8 mouse cellular contexts compared by ENCODE assay signal in the genomic region with DNA sequence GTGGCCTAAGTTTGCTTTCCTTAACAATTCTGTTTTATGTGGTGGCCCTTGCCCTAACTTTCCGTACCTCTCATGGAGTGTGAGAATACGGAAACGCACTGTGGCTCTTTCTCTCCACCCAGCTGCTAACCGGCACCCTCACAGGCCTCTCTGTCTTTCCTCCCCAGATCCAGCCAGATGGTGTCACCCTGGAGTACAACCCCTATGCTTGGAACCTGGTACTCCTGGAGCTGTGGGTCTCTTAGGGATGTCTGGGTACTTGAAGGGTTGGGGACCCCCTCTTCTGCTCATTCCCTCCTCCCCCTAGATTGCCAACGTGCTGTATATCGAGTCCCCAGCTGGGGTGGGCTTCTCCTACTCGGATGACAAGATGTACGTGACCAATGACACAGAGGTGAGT. TPM values are rescaled to one million over a fixed set of nuclear protein-coding genes. Genes with fewer than 3 reads are reported as not detected.
A peak's percentile ranks its signal among the peaks of the same experiment; 100 is the strongest.
DNase-seq lines count a peak whose midpoint lies in the region; ATAC-seq and TF ChIP-seq lines count a peak whose summit lies in the region.

No protein-coding gene starts in this region.

- no peak for DNase-seq in lung, embryonic 14.5 days
- no peak for DNase-seq in lung, postnatal 25 days (ENCODE audit: low spot score)
- DNase-seq in kidney, adult 2 months: peak; percentile 54
- DNase-seq in thymus, postnatal 36 days: peak; percentile 41 to 57
- DNase-seq in frontal cortex, postnatal 10 days (ENCODE audit: low spot score in 2 of 2): no peak
- DNase-seq in left cerebral cortex, adult 18-20 months (ENCODE audit: low spot score in 2 of 2): no peak

- peaks cover 38% of the 10 kb centered on the region for H3K36me3 ChIP-seq in lung, embryonic 14.5 days (ENCODE audit: insufficient read depth)
- peaks cover 27% of the 10 kb centered on the region for H3K36me3 ChIP-seq in embryonic facial prominence, embryonic 15.5 days
- H3K36me3 ChIP-seq in kidney, adult 2 months (ENCODE audit: control insufficient read depth, insufficient read depth, low read length): peaks cover 2% of the 10 kb centered on the region; the same call in 1 of the 2 replicates

- H3K27me3 ChIP-seq in lung, embryonic 14.5 days (ENCODE audit: insufficient read depth, low read length): no peaks in the 10 kb centered on the region
- H3K27me3 ChIP-seq in embryonic facial prominence, embryonic 15.5 days: no peaks in the 10 kb centered on the region
- no peaks in the 10 kb centered on the region for H3K27me3 ChIP-seq in kidney, adult 2 months (replicated peaks; ENCODE audit: control insufficient read depth, insufficient read depth, low read length)

- peak overlapping the region; percentile 98 for H3K4me2 ChIP-seq in lung, embryonic 14.5 days
- H3K4me2 ChIP-seq in embryonic facial prominence, embryonic 15.5 days (replicated peaks): peak overlapping the region; percentile 99

- no peaks in the 10 kb centered on the region for H3K9me3 ChIP-seq in lung, embryonic 14.5 days (ENCODE audit: low read depth, low read length)
- H3K9me3 ChIP-seq in embryonic facial prominence, embryonic 15.5 days (replicated peaks): no peaks in the 10 kb centered on the region

- TF ChIP-seq POLR2A in kidney, adult 2 months (IDR thresholded peaks at IDR 0.05; ENCODE audit: low read depth, low read length): no peak

- no peak for ATAC-seq in lung, embryonic 14.5 days (ENCODE audit: insufficient read depth)
- no peak for ATAC-seq in embryonic facial prominence, embryonic 15.5 days (ENCODE audit: insufficient number of reproducible peaks, low FRiP score, low TSS enrichment, low read depth)
- 0 out of 2 replicates have a peak, but pooled peaks have one; percentile 26 for ATAC-seq in megakaryocyte, adult 5-6 weeks (ENCODE audit: poor library complexity, severe bottlenecking)

- H3K27ac ChIP-seq in lung, embryonic 14.5 days (ENCODE audit: low read depth): peak overlapping the region; percentile 36; the same call in 1 of the 2 replicates
- no peak overlapping the region; the same call in 1 of the 2 replicates for H3K27ac ChIP-seq in embryonic facial prominence, embryonic 15.5 days (replicated peaks)
- H3K27ac ChIP-seq in kidney, adult 2 months (ENCODE audit: insufficient read depth, low read depth, low read length): peak overlapping the region; percentile 40; the same call in 1 of the 2 replicates

- 35% methylated on average over 8 of the region's 8 CpGs for WGBS in lung, embryonic 14.5 days
- WGBS in embryonic facial prominence, embryonic 15.5 days: 46% methylated on average over 8 of the region's 8 CpGs
- 25% methylated on average over 8 of the region's 8 CpGs for WGBS in kidney, adult 2 months

- H3K4me1 ChIP-seq in lung, embryonic 14.5 days (ENCODE audit: insufficient read depth): 0 out of 2 replicates have a peak, but pooled peaks cover 2% of the 10 kb centered on the region
- H3K4me1 ChIP-seq in embryonic facial prominence, embryonic 15.5 days: peaks cover 23% of the 10 kb centered on the region
- H3K4me1 ChIP-seq in kidney, adult 2 months (ENCODE audit: control insufficient read depth, insufficient read depth, low read length): 0 out of 2 replicates have a peak, but pooled peaks cover 3% of the 10 kb centered on the region

- TF ChIP-seq CTCF in lung, embryonic 14.5 days (IDR thresholded peaks at IDR 0.05; ENCODE audit: low read depth): 0 out of 2 replicates have a peak, but pooled peaks have one; percentile 18
- 0 out of 2 replicates have a peak, but pooled peaks have one; percentile 13 for TF ChIP-seq CTCF in kidney, adult 2 months (conservative IDR thresholded peaks at IDR 0.05; ENCODE audit: insufficient read depth, insufficient read length, low read depth, low read length)

- H3K4me3 ChIP-seq in lung, embryonic 14.5 days (ENCODE audit: low read depth, low read length): peak overlapping the region; percentile 73
- H3K4me3 ChIP-seq in embryonic facial prominence, embryonic 15.5 days (replicated peaks): peak overlapping the region; percentile 58
- H3K4me3 ChIP-seq in kidney, adult 2 months (ENCODE audit: insufficient read depth, low read depth, low read length): peak overlapping the region; percentile 71

- peak overlapping the region; percentile 72 for H3K9ac ChIP-seq in lung, embryonic 14.5 days
- peak overlapping the region; percentile 37 for H3K9ac ChIP-seq in embryonic facial prominence, embryonic 15.5 days

RNA-seq across cellular contexts. Expression of a gene that starts 1.3 kb away (rescaled TPM):
- polyA plus RNA-seq in lung, embryonic 14.5 days (2014; fragmentation: Nextera tagmentation; extraction: Ambion mirVana): 6.3 and 6.6 TPM in 2 replicates
- polyA plus RNA-seq in embryonic facial prominence, embryonic 15.5 days (2015; fragmentation: Nextera tagmentation; extraction: Ambion mirVana): 8.5 and 9.0 TPM in 2 replicates
- polyA plus RNA-seq in kidney, adult 2 months (2012; rRNA removed): 3.7 and 4.7 TPM in 2 replicates
- 2.7 and 3.4 TPM in 2 replicates for total RNA-seq in megakaryocyte, adult 5-6 weeks (2015)
- total RNA-seq in megakaryocyte, adult 5-6 weeks (2017): 1.6 and 1.8 TPM in 2 replicates
- 1 to 10 TPM; 3.1 TPM for total RNA-seq in left cerebral cortex, adult 18-20 months (2021)

RNA-seq across cellular contexts. Expression of a gene that starts 1.9 kb away (rescaled TPM):
- 114 and 125 TPM in 2 replicates for polyA plus RNA-seq in lung, embryonic 14.5 days (2014; fragmentation: Nextera tagmentation; extraction: Ambion mirVana)
- 174 and 175 TPM in 2 replicates for polyA plus RNA-seq in embryonic facial prominence, embryonic 15.5 days (2015; fragmentation: Nextera tagmentation; extraction: Ambion mirVana)
- 504 and 687 TPM in 2 replicates for polyA plus RNA-seq in kidney, adult 2 months (2012; rRNA removed)
- total RNA-seq in megakaryocyte, adult 5-6 weeks (2015): 192 and 200 TPM in 2 replicates
- total RNA-seq in megakaryocyte, adult 5-6 weeks (2017): 224 and 228 TPM in 2 replicates
- total RNA-seq in left cerebral cortex, adult 18-20 months (2021): 10 to 100 TPM; 93.1 to 93.6 TPM

RNA-seq across cellular contexts. Expression of a gene that starts 6.2 kb away (rescaled TPM):
- polyA plus RNA-seq in lung, embryonic 14.5 days (2014; fragmentation: Nextera tagmentation; extraction: Ambion mirVana): not detected in 2 replicates
- not detected in 2 replicates for polyA plus RNA-seq in embryonic facial prominence, embryonic 15.5 days (2015; fragmentation: Nextera tagmentation; extraction: Ambion mirVana)
- 0.20 TPM in 1 of 2 replicates, not detected in the other for polyA plus RNA-seq in kidney, adult 2 months (2012; rRNA removed)
- not detected in 2 replicates for total RNA-seq in megakaryocyte, adult 5-6 weeks (2015)
- total RNA-seq in megakaryocyte, adult 5-6 weeks (2017): not detected in 2 replicates
- not detected for total RNA-seq in left cerebral cortex, adult 18-20 months (2021)

RNA-seq across cellular contexts. Expression of a gene that starts 12.0 kb away (rescaled TPM):
- polyA plus RNA-seq in lung, embryonic 14.5 days (2014; fragmentation: Nextera tagmentation; extraction: Ambion mirVana): 20.8 and 21.1 TPM in 2 replicates
- 18.2 and 20.1 TPM in 2 replicates for polyA plus RNA-seq in embryonic facial prominence, embryonic 15.5 days (2015; fragmentation: Nextera tagmentation; extraction: Ambion mirVana)
- polyA plus RNA-seq in kidney, adult 2 months (2012; rRNA removed): 11.7 and 11.8 TPM in 2 replicates
- total RNA-seq in megakaryocyte, adult 5-6 weeks (2015): 5.7 and 6.4 TPM in 2 replicates
- 2.9 TPM in 2 replicates for total RNA-seq in megakaryocyte, adult 5-6 weeks (2017)
- 10 to 100 TPM; 23.2 to 25.2 TPM for total RNA-seq in left cerebral cortex, adult 18-20 months (2021)

RNA-seq across cellular contexts. Expression of a gene that starts 23.0 kb away (rescaled TPM):
- 122 and 126 TPM in 2 replicates for polyA plus RNA-seq in lung, embryonic 14.5 days (2014; fragmentation: Nextera tagmentation; extraction: Ambion mirVana)
- polyA plus RNA-seq in embryonic facial prominence, embryonic 15.5 days (2015; fragmentation: Nextera tagmentation; extraction: Ambion mirVana): 66.8 and 77.0 TPM in 2 replicates
- polyA plus RNA-seq in kidney, adult 2 months (2012; rRNA removed): 39.6 and 41.5 TPM in 2 replicates
- total RNA-seq in megakaryocyte, adult 5-6 weeks (2015): 3.8 and 7.1 TPM in 2 replicates
- total RNA-seq in megakaryocyte, adult 5-6 weeks (2017): 1.8 and 3.6 TPM in 2 replicates
- total RNA-seq in left cerebral cortex, adult 18-20 months (2021): 10 to 100 TPM; 90.7 to 93.5 TPM

Comparison
In these comparisons a context has a peak if more than half of its experiments do, and no peak if none do; other contexts are left out.
1. DNase-seq: peak in kidney, adult 2 months (single experiment) and thymus, postnatal 36 days (2 of 2); none in lung, embryonic 14.5 days (single experiment), lung, postnatal 25 days (single experiment), frontal cortex, postnatal 10 days (0 of 2) and left cerebral cortex, adult 18-20 months (0 of 2).
2. Peak in every context shown above with its lines, with median percentiles within 50 percentile points of each other: H3K4me3 ChIP-seq.